Mouse (Mus musculus) embryonic facial prominence, embryonic 14.5 days (tissue): ENCODE results near the gene Kit. TPM values are rescaled to one million over a fixed set of nuclear protein-coding genes. Genes with fewer than 3 reads are reported as not detected.
A peak's percentile ranks its signal among the peaks of the same experiment; 100 is the strongest.

Experiments
- ATAC-seq: fragments of 200-750 bp; cut with Nextera tagmentation; 2 replicates; pipeline ENCODE4 v1.8.0; 2017; ENCODE audit warnings: low read depth, moderate number of reproducible peaks, moderate TSS enrichment
- DNase-seq: peaks from one replicate; pipeline ENCODE4 v3.0.0-alpha.2; 2015; ENCODE audit warnings: low spot score
- H3K27ac ChIP-seq: fragments of 300-500 bp; sonication (generic); replicated peaks from 2 replicates; pipeline ENCODE4 v1.5.1; 2014; ENCODE audit warnings: low read depth, mild to moderate bottlenecking, low read length, moderate library complexity
- H3K27me3 ChIP-seq: fragments of 300-500 bp; sonication (generic); replicated peaks from 2 replicates; pipeline ENCODE4 v1.6.1; 2014; ENCODE audit warnings: low read length; ENCODE audit not compliant: control insufficient read depth, insufficient read depth
- H3K36me3 ChIP-seq: fragments of 300-500 bp; sonication (generic); 2 replicates; pipeline ENCODE4 v1.6.1; 2014; ENCODE audit warnings: low read length, mixed read lengths; ENCODE audit not compliant: control insufficient read depth, insufficient read depth
- H3K4me1 ChIP-seq: fragments of 300-500 bp; sonication (generic); 2 replicates; pipeline ENCODE4 v1.6.1; 2014; ENCODE audit warnings: antibody characterized with exemption, low read length; ENCODE audit not compliant: control insufficient read depth, insufficient read depth
- H3K4me2 ChIP-seq: fragments of 300-500 bp; sonication (generic); 2 replicates; pipeline ENCODE4 v1.6.1; 2014; ENCODE audit warnings: low read depth, mild to moderate bottlenecking, low read length, moderate library complexity, mixed read lengths
- H3K4me3 ChIP-seq: fragments of 300-500 bp; sonication (generic); 2 replicates; pipeline ENCODE4 v1.5.1; 2014; ENCODE audit warnings: low read depth, mild to moderate bottlenecking, low read length
- H3K9ac ChIP-seq: fragments of 300-500 bp; sonication (generic); 2 replicates; pipeline ENCODE4 v1.6.1; 2014; ENCODE audit warnings: low read depth, mild to moderate bottlenecking, low read length, moderate library complexity, mixed read lengths
- H3K9me3 ChIP-seq: fragments of 300-500 bp; sonication (generic); 2 replicates; pipeline ENCODE4 v1.6.1; 2016; ENCODE audit warnings: low read length; ENCODE audit not compliant: control insufficient read depth
- WGBS: fragments of 180-500 bp; shearing (Covaris S2); extraction: QIAGEN DNeasy Blood & Tissue Kit; methylation state at CpG from one replicate; pipeline ENCODE4 v1.1.7; 2014; 5-methylcytosine and 5-hydroxymethylcytosine counted together
- polyA plus RNA-seq: library from polyadenylated mRNA; unstranded; fragments of >200 nt; fragmentation: Nextera tagmentation; extraction: Ambion mirVana; gene quantifications from 2 replicates; pipeline ENCODE4 v1.2.1, GENCODE M21; 2014

Kit gene
- polyA plus RNA-seq, 1 experiment from 2014 or later, result 24.3 TPM

GRCm38 (mm10) chr5:75632257-75632656 lies 57.5 kb downstream of the Kit start:
- H3K4me2 ChIP-seq, result no peak overlapping the region
- ATAC-seq, result no peak
- H3K27ac ChIP-seq, result no peak overlapping the region
- no peaks in the 10 kb centered on the region for H3K27me3 ChIP-seq
- H3K9ac ChIP-seq, result no peak overlapping the region
- H3K4me1 ChIP-seq, result no peaks in the 10 kb centered on the region
- H3K9me3 ChIP-seq, result no peaks in the 10 kb centered on the region
- H3K36me3 ChIP-seq, result no peaks in the 10 kb centered on the region
- 87% methylated on average over 5 of the region's 5 CpGs for WGBS
- H3K4me3 ChIP-seq, result no peak overlapping the region
- no peak for DNase-seq

- Histone ChIP-seq H3K4me2 (no peak overlapping the region), H3K9ac (no peak overlapping the region), H3K9me3 (no peaks in the 10 kb centered on the region), H3K27me3 (no peaks in the 10 kb centered on the region), H3K4me1 (no peaks in the 10 kb centered on the region), H3K27ac (no peak overlapping the region), H3K4me3 (no peak overlapping the region), H3K36me3 (no peaks in the 10 kb centered on the region)
- 79% methylated on average over 18 of the region's 18 CpGs for WGBS
- DNase-seq (no peak), ATAC-seq (no peak)
These were observed 58.3 kb downstream of the Kit start for GRCm38 (mm10) chr5:75632846-75633640.

GRCm38 (mm10) chr5:75635385-75635784 lies 60.7 kb downstream of the Kit start:
- no peaks in the 10 kb centered on the region for H3K4me1 ChIP-seq
- no peak overlapping the region for H3K4me3 ChIP-seq
- H3K36me3 ChIP-seq, result no peaks in the 10 kb centered on the region
- 85% methylated on average over 12 of the region's 12 CpGs for WGBS
- no peak overlapping the region for H3K27ac ChIP-seq
- DNase-seq (no peak), ATAC-seq (no peak)
- no peak overlapping the region for H3K9ac ChIP-seq
- H3K4me2 ChIP-seq, result no peak overlapping the region
- no peaks in the 10 kb centered on the region for H3K9me3 ChIP-seq
- H3K27me3 ChIP-seq, result no peaks in the 10 kb centered on the region

- WGBS, result 76% methylated on average over 11 of the region's 11 CpGs
These were observed 65.9 kb downstream of the Kit start for GRCm38 (mm10) chr5:75640637-75641036.

GRCm38 (mm10) chr5:75647046-75647445 lies 72.3 kb downstream of the Kit start:
- Histone ChIP-seq H3K9ac (no peak overlapping the region), H3K27me3 (no peaks in the 10 kb centered on the region), H3K36me3 (0 out of 2 replicates have a peak, but pooled peaks cover 2% of the 10 kb centered on the region), H3K4me2 (no peak overlapping the region), H3K9me3 (no peaks in the 10 kb centered on the region), H3K4me3 (no peak overlapping the region), H3K4me1 (no peaks in the 10 kb centered on the region), H3K27ac (no peak overlapping the region)
- ATAC-seq (no peak), DNase-seq (no peak)
- WGBS, result 90% methylated on average over 5 of the region's 5 CpGs

More at GRCm38 (mm10) chr5:75640637-75641036, 65.9 kb downstream of the Kit start:
- Histone ChIP-seq H3K4me3 (no peak overlapping the region), H3K27ac (no peak overlapping the region), H3K4me2 (no peak overlapping the region), H3K36me3 (0 out of 2 replicates have a peak, but pooled peaks cover 2% of the 10 kb centered on the region), H3K4me1 (no peaks in the 10 kb centered on the region), H3K9me3 (no peaks in the 10 kb centered on the region), H3K27me3 (no peaks in the 10 kb centered on the region), H3K9ac (no peak overlapping the region)
- ATAC-seq (no peak), DNase-seq (no peak)

- WGBS, result 75% methylated on average over 8 of the region's 8 CpGs
- no peaks in the 10 kb centered on the region for H3K9me3 ChIP-seq
- H3K27me3 ChIP-seq, result no peaks in the 10 kb centered on the region
- no peak overlapping the region for H3K4me2 ChIP-seq
- H3K27ac ChIP-seq, result 0 out of 2 replicates have a peak overlapping the region, but pooled peaks have one; percentile 3
- H3K9ac ChIP-seq, result no peak overlapping the region
- DNase-seq, result peak; percentile 5
- H3K4me3 ChIP-seq, result no peak overlapping the region
- ATAC-seq, result no peak
- H3K36me3 ChIP-seq, result 0 out of 2 replicates have a peak, but pooled peaks cover 5% of the 10 kb centered on the region
- no peaks in the 10 kb centered on the region for H3K4me1 ChIP-seq
These were observed 75.8 kb downstream of the Kit start for GRCm38 (mm10) chr5:75650566-75650965.

- H3K27me3 ChIP-seq, result no peaks in the 10 kb centered on the region
- H3K4me3 ChIP-seq, result no peak overlapping the region
- H3K4me1 ChIP-seq, result no peaks in the 10 kb centered on the region
- H3K9ac ChIP-seq, result no peak overlapping the region
- no peak overlapping the region for H3K27ac ChIP-seq
- no peak overlapping the region for H3K4me2 ChIP-seq
- WGBS, result 79% methylated on average over 8 of the region's 8 CpGs
- no peaks in the 10 kb centered on the region for H3K9me3 ChIP-seq
- ATAC-seq (no peak), DNase-seq (no peak)
- 0 out of 2 replicates have a peak, but pooled peaks cover 5% of the 10 kb centered on the region for H3K36me3 ChIP-seq
These were observed 78.7 kb downstream of the Kit start for GRCm38 (mm10) chr5:75653431-75653830.

GRCm38 (mm10) chr5:75658575-75658974 lies 83.9 kb downstream of the Kit start:
- Histone ChIP-seq H3K27me3 (no peaks in the 10 kb centered on the region), H3K27ac (no peak overlapping the region), H3K4me1 (no peaks in the 10 kb centered on the region), H3K4me2 (no peak overlapping the region), H3K4me3 (no peak overlapping the region), H3K9ac (no peak overlapping the region), H3K36me3 (0 out of 2 replicates have a peak, but pooled peaks cover 5% of the 10 kb centered on the region), H3K9me3 (no peaks in the 10 kb centered on the region)
- WGBS, result 94% methylated on average over 6 of the region's 6 CpGs
- ATAC-seq (no peak), DNase-seq (no peak)

GRCm38 (mm10) chr5:75660342-75660741 lies 85.6 kb downstream of the Kit start:
- H3K4me2 ChIP-seq, result no peak overlapping the region
- 94% methylated on average over 25 of the region's 27 CpGs for WGBS
- DNase-seq, result no peak
- no peaks in the 10 kb centered on the region for H3K4me1 ChIP-seq
- no peak overlapping the region for H3K27ac ChIP-seq
- no peaks in the 10 kb centered on the region for H3K36me3 ChIP-seq
- no peaks in the 10 kb centered on the region for H3K27me3 ChIP-seq
- H3K4me3 ChIP-seq, result no peak overlapping the region
- no peaks in the 10 kb centered on the region for H3K9me3 ChIP-seq
- no peak for ATAC-seq
- no peak overlapping the region for H3K9ac ChIP-seq
